Mouse (Mus musculus): ENCODE results near the gene Artn. TPM values are rescaled to one million over a fixed set of nuclear protein-coding genes. Genes with fewer than 3 reads are reported as not detected.

Artn gene
- total RNA-seq (2021): 1 to 10 TPM; 3.6 to 3.9 TPM
- long read RNA-seq, experiment 1, partial matches to known transcripts: 2 of 2 reads
- long read RNA-seq, experiment 1, other reads (novel, unspliced or antisense): 0 of 2 reads
- long read RNA-seq, experiment 2, partial matches to known transcripts: 0 of 1 reads
- long read RNA-seq, experiment 2, other reads (novel, unspliced or antisense): 1 of 1 reads

DNA sequence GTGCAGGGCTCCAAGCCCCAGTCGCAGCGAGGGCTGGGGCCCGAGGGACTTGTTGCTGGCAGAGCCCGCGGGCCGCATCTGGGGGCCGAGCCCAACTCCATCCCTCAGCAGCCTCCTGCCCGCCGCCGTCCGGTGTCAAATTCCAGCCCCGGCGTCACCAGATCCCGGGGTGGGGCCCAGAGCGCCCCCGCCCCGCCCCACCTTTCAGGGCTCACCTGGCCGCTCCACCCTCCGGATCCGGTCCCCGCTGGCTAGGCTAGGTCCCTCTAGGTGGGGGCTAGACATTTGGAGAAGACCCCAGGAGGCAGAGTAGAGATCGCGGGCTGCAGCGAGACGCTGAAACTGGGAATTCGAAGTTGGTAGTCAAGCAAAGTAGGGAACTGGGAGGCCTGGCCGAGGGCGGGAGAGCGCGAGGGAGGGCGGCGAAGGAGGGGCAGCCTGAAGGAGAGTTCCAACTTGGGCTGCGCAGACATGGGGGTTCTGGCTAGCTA is at the start of gene Artn:
Gene Artn, minus strand, starts transcription at position 373 of the 491 bp plus-strand sequence.
- H3K4me3 ChIP-seq: no peak within 1 kb of the TSS
- TF ChIP-seq CTCF (IDR thresholded peaks at IDR 0.05): no peak
- intact Hi-C loops (cut with DNase I): loop anchor here (5.0 kb wide), 2 partner anchors 102 to 363 kb away; partner anchors contain the start of gene Ptprf

GRCm38 (mm10) chr4:117979181-117979580 is 49.6 kb upstream of the Artn start:
- Histone ChIP-seq H3K4me3 (no peak overlapping the region), H3K27ac (no peak overlapping the region)
- intact Hi-C loops (cut with DNase I): no loop called here
- no peak for TF ChIP-seq CTCF (IDR thresholded peaks at IDR 0.05)
- no peak for DNase-seq (ENCODE audit: extremely low spot score in 1 of 2, low spot score in 2 of 2)

More for the DNA sequence above, at the start of gene Artn:
- H3K27ac ChIP-seq: no peak within 1 kb of the TSS
- no peak for DNase-seq (ENCODE audit: extremely low spot score in 1 of 2, low spot score in 2 of 2)

GRCm38 (mm10) chr4:117978282-117978681 is 48.7 kb upstream of the Artn start:
- DNase-seq (ENCODE audit: extremely low spot score in 1 of 2, low spot score in 2 of 2): no peak
- intact Hi-C loops (cut with DNase I): no loop called here
- no peak overlapping the region for H3K4me3 ChIP-seq
- H3K27ac ChIP-seq: no peak overlapping the region
- no peak for TF ChIP-seq CTCF (IDR thresholded peaks at IDR 0.05)

DNA sequence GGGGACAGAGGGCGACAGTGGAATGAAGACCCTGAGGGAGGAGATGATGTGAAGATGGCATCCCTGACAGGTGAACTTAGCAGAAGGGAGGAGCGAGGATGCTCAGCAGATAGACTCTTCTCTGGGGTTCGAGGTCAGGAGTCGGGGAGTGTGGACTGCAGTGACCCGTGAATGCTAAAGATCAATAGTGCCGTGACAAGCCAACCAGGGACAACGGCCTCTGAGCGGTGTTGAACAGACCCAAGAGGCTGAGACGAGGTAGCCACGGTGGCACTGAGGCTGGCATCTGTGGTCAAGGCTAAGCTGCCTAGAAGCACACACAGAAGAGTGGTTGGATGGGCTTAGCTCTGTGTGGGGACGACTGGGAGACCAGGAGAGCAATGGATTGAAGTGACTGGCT is 48.3 kb upstream of the Artn start:
- DNase-seq (ENCODE audit: extremely low spot score in 1 of 2, low spot score in 2 of 2): no peak
- TF ChIP-seq CTCF (IDR thresholded peaks at IDR 0.05): no peak
- no peak overlapping the region for H3K4me3 ChIP-seq
- intact Hi-C loops (cut with DNase I): no loop called here
- H3K27ac ChIP-seq: no peak overlapping the region

GRCm38 (mm10) chr4:117977371-117977770 is 47.8 kb upstream of the Artn start:
- no peak for DNase-seq (ENCODE audit: extremely low spot score in 1 of 2, low spot score in 2 of 2)
- intact Hi-C loops (cut with DNase I): no loop called here
- TF ChIP-seq CTCF (IDR thresholded peaks at IDR 0.05): no peak
- no peak overlapping the region for H3K4me3 ChIP-seq
- no peak overlapping the region for H3K27ac ChIP-seq

DNA sequence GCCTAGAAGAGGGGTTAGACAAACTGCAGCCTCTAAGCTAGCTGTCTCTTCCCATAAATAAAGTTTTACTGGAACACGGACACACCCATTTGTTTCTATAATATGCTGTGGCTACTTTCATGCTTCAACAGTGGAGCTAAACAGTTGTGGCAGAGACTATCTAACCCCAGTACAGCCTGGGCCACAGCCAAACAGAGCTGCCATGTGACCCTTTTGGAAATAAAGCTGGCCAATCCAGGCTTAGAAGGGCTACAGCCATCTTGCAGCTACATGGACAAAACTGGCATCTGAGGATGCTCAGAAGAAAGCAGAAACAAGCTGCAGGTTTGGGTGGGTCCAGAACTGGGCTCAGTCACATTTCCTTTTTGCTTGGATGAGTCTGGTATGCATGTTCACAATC is 46.3 kb upstream of the Artn start:
- Histone ChIP-seq H3K27ac (no peak overlapping the region), H3K4me3 (no peak overlapping the region)
- TF ChIP-seq CTCF (IDR thresholded peaks at IDR 0.05): no peak
- DNase-seq (ENCODE audit: extremely low spot score in 1 of 2, low spot score in 2 of 2): no peak
- intact Hi-C loops (cut with DNase I): no loop called here

- Histone ChIP-seq H3K27ac (no peak overlapping the region), H3K4me3 (no peak overlapping the region)
- intact Hi-C loops (cut with DNase I): no loop called here
- peak; percentile 24 to 37 for DNase-seq (ENCODE audit: extremely low spot score in 1 of 2, low spot score in 2 of 2)
- no peak for TF ChIP-seq CTCF (IDR thresholded peaks at IDR 0.05)
Measured at GRCm38 (mm10) chr4:117974719-117975118, 45.2 kb upstream of the Artn start.

DNA sequence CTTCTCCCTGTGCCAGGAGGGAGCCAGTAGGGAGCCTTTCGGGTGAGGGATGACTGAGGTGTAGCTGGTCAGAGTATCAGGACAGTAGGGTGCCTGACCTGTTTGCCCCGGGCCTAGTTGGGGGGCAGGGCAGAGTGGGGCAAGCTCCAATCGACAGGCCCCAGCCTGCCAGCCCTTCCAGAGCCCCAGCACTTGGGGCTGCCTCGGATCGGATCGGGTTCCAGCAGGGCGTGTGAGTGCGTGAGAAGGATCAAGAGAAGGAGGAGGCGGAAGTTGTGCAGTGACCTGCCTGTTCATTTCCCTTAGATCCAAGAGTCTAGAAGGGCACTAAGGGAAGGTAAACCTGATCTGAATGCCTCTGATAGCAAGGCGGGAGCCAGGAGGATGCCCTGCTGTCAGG is 43.4 kb upstream of the Artn start:
- Histone ChIP-seq H3K4me3 (no peak overlapping the region), H3K27ac (no peak overlapping the region)
- DNase-seq (ENCODE audit: extremely low spot score in 1 of 2, low spot score in 2 of 2): no peak
- intact Hi-C loops (cut with DNase I): no loop called here
- no peak for TF ChIP-seq CTCF (IDR thresholded peaks at IDR 0.05)

- DNase-seq (ENCODE audit: extremely low spot score in 1 of 2, low spot score in 2 of 2): no peak
- intact Hi-C loops (cut with DNase I): no loop called here
- TF ChIP-seq CTCF (IDR thresholded peaks at IDR 0.05): no peak
Measured at GRCm38 (mm10) chr4:117964346-117965025, 34.9 kb upstream of the Artn start.

GRCm38 (mm10) chr4:117957492-117957891 is 27.9 kb upstream of the Artn start:
- no peak for DNase-seq (ENCODE audit: extremely low spot score in 1 of 2, low spot score in 2 of 2)
- Histone ChIP-seq H3K4me3 (no peak overlapping the region), H3K27ac (no peak overlapping the region)
- no peak for TF ChIP-seq CTCF (IDR thresholded peaks at IDR 0.05)
- intact Hi-C loops (cut with DNase I): no loop called here

More at GRCm38 (mm10) chr4:117964346-117965025, 34.9 kb upstream of the Artn start:
- no peak overlapping the region for H3K4me3 ChIP-seq
- no peak overlapping the region for H3K27ac ChIP-seq

DNA sequence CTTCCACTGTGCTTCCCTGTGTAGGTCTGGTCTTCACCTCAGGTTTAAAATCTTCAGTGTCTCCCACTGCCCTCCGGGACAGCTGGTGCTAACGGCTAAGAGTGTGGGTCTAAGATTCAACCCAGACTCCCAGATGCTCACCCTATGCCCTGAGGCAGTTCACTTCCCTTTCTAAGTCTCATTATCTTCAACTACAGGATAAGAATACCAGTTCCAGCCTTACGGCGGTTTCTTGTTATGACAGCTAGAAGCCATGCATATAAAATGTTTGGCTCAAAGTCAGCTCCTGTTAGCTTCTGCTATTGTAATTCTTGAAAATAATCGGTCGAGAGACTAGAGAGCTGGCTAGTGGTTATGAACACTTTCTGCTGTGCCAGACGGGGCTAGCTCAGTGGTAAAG is 17.9 kb upstream of the Artn start:
- no peak overlapping the region for H3K4me3 ChIP-seq
- no peak for DNase-seq (ENCODE audit: extremely low spot score in 1 of 2, low spot score in 2 of 2)
- no peak overlapping the region for H3K27ac ChIP-seq
- no peak; the same call in 1 of the 2 replicates for TF ChIP-seq CTCF (IDR thresholded peaks at IDR 0.05)
- intact Hi-C loops (cut with DNase I): no loop called here

DNA sequence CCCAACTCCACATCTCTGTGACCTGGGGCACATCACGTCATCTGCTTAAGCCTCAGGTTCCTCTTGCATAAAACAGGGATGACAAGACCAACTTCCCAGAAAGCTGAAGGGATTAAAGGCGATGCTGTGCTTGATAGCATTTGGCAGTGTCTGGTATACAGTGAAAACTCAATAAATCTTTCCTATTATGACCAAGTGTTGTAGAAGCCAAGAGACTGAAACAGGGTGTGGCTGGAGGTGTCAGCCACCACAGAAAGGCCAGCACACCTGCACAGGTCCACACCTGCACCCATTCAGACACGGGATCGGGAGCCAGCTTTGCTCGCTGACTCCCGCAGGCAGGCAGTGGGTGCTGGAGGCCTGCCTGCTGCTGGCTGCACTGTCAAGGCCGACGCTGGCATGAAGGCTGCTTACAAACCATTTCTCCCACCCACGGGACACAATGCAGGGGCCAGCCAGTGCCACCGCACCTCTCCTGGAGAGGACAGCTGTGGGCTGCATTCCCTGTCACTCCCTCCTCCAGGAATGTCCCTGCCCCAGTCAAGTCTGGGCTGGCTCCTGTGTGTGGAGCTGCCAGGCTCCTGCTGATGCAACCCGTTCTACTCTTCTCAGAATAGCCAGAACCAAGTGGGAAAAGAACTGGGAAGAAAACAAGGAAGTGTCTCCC is 17.2 kb upstream of the Artn start:
- intact Hi-C loops (cut with DNase I): no loop called here
- H3K4me3 ChIP-seq: no peak overlapping the region
- no peak for TF ChIP-seq CTCF (IDR thresholded peaks at IDR 0.05)
- H3K27ac ChIP-seq: no peak overlapping the region
- peak in 1 of 2 experiments; percentile 24 for DNase-seq (ENCODE audit: extremely low spot score in 1 of 2, low spot score in 2 of 2)

Measured in left cerebral cortex, adult 2 months (tissue).